Mouse (Mus musculus) bone marrow macrophage, adult 2 months (primary cell): ENCODE results near the gene Trappc10. TPM values are rescaled to one million over a fixed set of nuclear protein-coding genes. Genes with fewer than 3 reads are reported as not detected.

ENCODE experiments used
- H3K27ac ChIP-seq: 2 replicates; pipeline ENCODE4 v1.5.1; 2012; ENCODE audit warnings: low read depth, low read length; ENCODE audit not compliant: insufficient read depth
- H3K4me1 ChIP-seq: 2 replicates; pipeline ENCODE4 v1.6.1; 2012; ENCODE audit warnings: low read length; ENCODE audit not compliant: control insufficient read depth, insufficient read depth
- H3K4me3 ChIP-seq: 2 replicates; pipeline ENCODE4 v1.5.1; 2012; ENCODE audit warnings: mild to moderate bottlenecking, low read length, moderate library complexity; ENCODE audit not compliant: insufficient read depth
- CTCF ChIP-seq: IDR thresholded peaks from 2 replicates; pipeline ENCODE4 v1.5.1; 2012; ENCODE audit warnings: low read depth, mild to moderate bottlenecking, low read length, moderate library complexity
- POLR2A ChIP-seq: IDR thresholded peaks from 2 replicates; pipeline ENCODE4 v1.6.1; 2012; ENCODE audit warnings: mild to moderate bottlenecking, low read depth, low read length, borderline replicate concordance
- polyA plus RNA-seq: library from polyadenylated mRNA; stranded (reverse); fragments of >200 nt; gene quantifications from 2 replicates; pipeline ENCODE4 v1.2.4, GENCODE M21; 2012; ENCODE audit not compliant: missing spikeins, insufficient read depth, insufficient read length

The Trappc10 gene
- 25.2 and 29.6 TPM in 2 replicates for polyA plus RNA-seq

- H3K27ac ChIP-seq = peak within 1 kb of the TSS; percentile 35
- peak within 1 kb of the TSS; percentile 88 for H3K4me3 ChIP-seq
- H3K4me1 ChIP-seq = peaks cover 10% of the 10 kb centered on the region
- TF ChIP-seq POLR2A (no peak), CTCF (no peak)
These were observed at the start of gene Trappc10 for GRCm38 (mm10) chr10:78244438-78245224. TSS of gene Trappc10 (minus strand) at chr10:78244641.

GRCm38 (mm10) chr10:78293576-78293975, 49.1 kb upstream of the Trappc10 start:
- H3K4me1 ChIP-seq = peaks cover 40% of the 10 kb centered on the region
- no peak overlapping the region for H3K27ac ChIP-seq
- no peak overlapping the region for H3K4me3 ChIP-seq
- no peak for TF ChIP-seq CTCF

GRCm38 (mm10) chr10:78292381-78292780, 47.9 kb upstream of the Trappc10 start:
- Histone ChIP-seq H3K4me1 (peaks cover 35% of the 10 kb centered on the region), H3K27ac (no peak overlapping the region), H3K4me3 (no peak overlapping the region)
- no peak for TF ChIP-seq POLR2A

GRCm38 (mm10) chr10:78290730-78291535, 46.5 kb upstream of the Trappc10 start:
- TF ChIP-seq POLR2A (no peak), CTCF (no peak)
- H3K4me3 ChIP-seq = no peak overlapping the region
- peaks cover 24% of the 10 kb centered on the region for H3K4me1 ChIP-seq
- no peak overlapping the region for H3K27ac ChIP-seq

- peaks cover 9% of the 10 kb centered on the region for H3K4me1 ChIP-seq
These were observed 44.5 kb upstream of the Trappc10 start for GRCm38 (mm10) chr10:78288896-78289295.

GRCm38 (mm10) chr10:78288135-78288534, 43.7 kb upstream of the Trappc10 start:
- no peak for TF ChIP-seq CTCF
- no peak for TF ChIP-seq POLR2A
- Histone ChIP-seq H3K4me3 (no peak overlapping the region), H3K27ac (no peak overlapping the region), H3K4me1 (peaks cover 2% of the 10 kb centered on the region)

More at GRCm38 (mm10) chr10:78288896-78289295, 44.5 kb upstream of the Trappc10 start:
- no peak for TF ChIP-seq POLR2A
- TF ChIP-seq CTCF = no peak
- Histone ChIP-seq H3K27ac (no peak overlapping the region), H3K4me3 (no peak overlapping the region)

- H3K4me1 ChIP-seq = no peaks in the 10 kb centered on the region
These were observed 43.2 kb upstream of the Trappc10 start for GRCm38 (mm10) chr10:78287465-78288132.

GRCm38 (mm10) chr10:78285959-78286358, 41.5 kb upstream of the Trappc10 start:
- Histone ChIP-seq H3K4me1 (no peaks in the 10 kb centered on the region), H3K27ac (no peak overlapping the region), H3K4me3 (no peak overlapping the region)
- TF ChIP-seq POLR2A (no peak), CTCF (no peak)

More at GRCm38 (mm10) chr10:78287465-78288132, 43.2 kb upstream of the Trappc10 start:
- no peak for TF ChIP-seq POLR2A
- no peak for TF ChIP-seq CTCF
- Histone ChIP-seq H3K4me3 (no peak overlapping the region), H3K27ac (no peak overlapping the region)

- Histone ChIP-seq H3K27ac (no peak overlapping the region), H3K4me3 (no peak overlapping the region), H3K4me1 (no peaks in the 10 kb centered on the region)
- TF ChIP-seq CTCF = no peak
- no peak for TF ChIP-seq POLR2A
These were observed 41.0 kb upstream of the Trappc10 start for GRCm38 (mm10) chr10:78285409-78285808.
